Mouse (Mus musculus): Measurements from ENCODE around the gene Gm3642. TPM values are rescaled to one million over a fixed set of nuclear protein-coding genes. Genes with fewer than 3 reads are reported as not detected.
"Not testable (repeated sequence)": the region's sequence is repeated elsewhere in the genome, so short reads cannot be mapped to it uniquely, and the experiment has no call there.

Gm3642 gene
- not detected in 2 replicates for polyA plus RNA-seq (2014; fragmentation: Nextera tagmentation; extraction: Ambion mirVana)

- WGBS: no CpG with 5 or more reads among the region's 3 CpGs
- H3K4me3 ChIP-seq (ENCODE audit: low read depth, low read length); DNase-seq (ENCODE audit: low spot score); H3K9ac ChIP-seq (ENCODE audit: low read length); H3K27me3 ChIP-seq (ENCODE audit: control insufficient read depth, insufficient read depth, low read length); H3K4me2 ChIP-seq (ENCODE audit: low read depth, low read length, severe bottlenecking); H3K9me3 ChIP-seq (ENCODE audit: control insufficient read depth, low read length); H3K4me1 ChIP-seq (replicated peaks; ENCODE audit: control insufficient read depth, insufficient read depth, low read length); H3K36me3 ChIP-seq (ENCODE audit: control insufficient read depth, insufficient read depth, low read length); H3K27ac ChIP-seq (ENCODE audit: low read depth, low read length); ATAC-seq (replicated peaks; ENCODE audit: low FRiP score): not testable (repeated sequence)
Measured at GRCm38 (mm10) chr14:6840211-6840610, at the start of gene Gm3642. Gene Gm3642 (minus strand): TSS chr14:6840311.

GRCm38 (mm10) chr14:6889521-6890012 is 49.5 kb upstream of the Gm3642 start, which contains the start of gene Gm3667:
Gene Gm3667 (minus strand): TSS chr14:6889962.
- not testable (repeated sequence) for H3K27ac ChIP-seq (ENCODE audit: low read depth, low read length); H3K27me3 ChIP-seq (ENCODE audit: control insufficient read depth, insufficient read depth, low read length); H3K4me1 ChIP-seq (replicated peaks; ENCODE audit: control insufficient read depth, insufficient read depth, low read length); H3K36me3 ChIP-seq (ENCODE audit: control insufficient read depth, insufficient read depth, low read length); ATAC-seq (replicated peaks; ENCODE audit: low FRiP score); H3K9me3 ChIP-seq (ENCODE audit: control insufficient read depth, low read length)
- H3K9ac ChIP-seq (ENCODE audit: low read length): peak within 1 kb of the TSS; percentile 20; the same call in 1 of the 2 replicates
- H3K4me3 ChIP-seq (ENCODE audit: low read depth, low read length): peak within 1 kb of the TSS; percentile 33
- peak; percentile 57 for DNase-seq (ENCODE audit: low spot score)
- WGBS: 1% methylated on average over 12 of the region's 43 CpGs
- peak within 1 kb of the TSS; percentile 47 for H3K4me2 ChIP-seq (ENCODE audit: low read depth, low read length, severe bottlenecking)

- Histone ChIP-seq H3K4me2 (ENCODE audit: low read depth, low read length, severe bottlenecking) (peak overlapping the region; percentile 47; the same call in 1 of the 2 replicates), H3K4me3 (ENCODE audit: low read depth, low read length) (peak overlapping the region; percentile 33; the same call in 1 of the 2 replicates)
- DNase-seq (ENCODE audit: low spot score); H3K27me3 ChIP-seq (ENCODE audit: control insufficient read depth, insufficient read depth, low read length); H3K36me3 ChIP-seq (ENCODE audit: control insufficient read depth, insufficient read depth, low read length); H3K9me3 ChIP-seq (ENCODE audit: control insufficient read depth, low read length); H3K4me1 ChIP-seq (replicated peaks; ENCODE audit: control insufficient read depth, insufficient read depth, low read length); H3K27ac ChIP-seq (ENCODE audit: low read depth, low read length); H3K9ac ChIP-seq (ENCODE audit: low read length); ATAC-seq (replicated peaks; ENCODE audit: low FRiP score): not testable (repeated sequence)
- 13% methylated on average over 4 of the region's 5 CpGs for WGBS
Measured at GRCm38 (mm10) chr14:6888811-6889210, 48.7 kb upstream of the Gm3642 start.

- H3K4me2 ChIP-seq (ENCODE audit: low read depth, low read length, severe bottlenecking); H3K4me3 ChIP-seq (ENCODE audit: low read depth, low read length); H3K4me1 ChIP-seq (replicated peaks; ENCODE audit: control insufficient read depth, insufficient read depth, low read length); DNase-seq (ENCODE audit: low spot score); H3K36me3 ChIP-seq (ENCODE audit: control insufficient read depth, insufficient read depth, low read length); H3K9me3 ChIP-seq (ENCODE audit: control insufficient read depth, low read length); ATAC-seq (replicated peaks; ENCODE audit: low FRiP score); H3K27me3 ChIP-seq (ENCODE audit: control insufficient read depth, insufficient read depth, low read length); H3K27ac ChIP-seq (ENCODE audit: low read depth, low read length); H3K9ac ChIP-seq (ENCODE audit: low read length): not testable (repeated sequence)
- WGBS: 96% methylated on average over 3 of the region's 3 CpGs
Measured at GRCm38 (mm10) chr14:6823297-6823696, 16.8 kb downstream of the Gm3642 start.

Other genes starting within 250 kb of the Gm3642 start
- 0.56 TPM in 1 of 2 replicates, not detected in the other for gene Gm3629, start 249.7 kb downstream of the Gm3642 start, polyA plus RNA-seq (2014; fragmentation: Nextera tagmentation; extraction: Ambion mirVana)
- not detected in 2 replicates for gene Gm3460, start 217.9 kb downstream of the Gm3642 start, polyA plus RNA-seq (2014; fragmentation: Nextera tagmentation; extraction: Ambion mirVana)
- not detected in 2 replicates for gene Gm10251, start 156.1 kb downstream of the Gm3642 start, polyA plus RNA-seq (2014; fragmentation: Nextera tagmentation; extraction: Ambion mirVana)
- not detected in 2 replicates for gene Gm8050, start 120.1 kb downstream of the Gm3642 start, polyA plus RNA-seq (2014; fragmentation: Nextera tagmentation; extraction: Ambion mirVana)
- 7.0 and 7.2 TPM in 2 replicates for gene Gm3636, start 98.0 kb downstream of the Gm3642 start, polyA plus RNA-seq (2014; fragmentation: Nextera tagmentation; extraction: Ambion mirVana)
- gene Gm8362, start 65.9 kb downstream of the Gm3642 start, polyA plus RNA-seq (2014; fragmentation: Nextera tagmentation; extraction: Ambion mirVana): not detected in 2 replicates
- 1.3 and 1.4 TPM in 2 replicates for gene Gm3667, start 49.7 kb upstream of the Gm3642 start, polyA plus RNA-seq (2014; fragmentation: Nextera tagmentation; extraction: Ambion mirVana)
- not detected in 2 replicates for gene Gm6356, start 133.5 kb upstream of the Gm3642 start, polyA plus RNA-seq (2014; fragmentation: Nextera tagmentation; extraction: Ambion mirVana)
- gene Gm10406, start 187.1 kb upstream of the Gm3642 start, polyA plus RNA-seq (2014; fragmentation: Nextera tagmentation; extraction: Ambion mirVana): 0.88 and 1.4 TPM in 2 replicates
- gene Gm3685, start 204.7 kb upstream of the Gm3642 start, polyA plus RNA-seq (2014; fragmentation: Nextera tagmentation; extraction: Ambion mirVana): not detected in 2 replicates

Measured in forebrain, embryonic 11.5 days (tissue).